Mouse (Mus musculus): ENCODE results near the gene Lyl1. TPM values are rescaled to one million over a fixed set of nuclear protein-coding genes. Genes with fewer than 3 reads are reported as not detected.

The Lyl1 gene
- total and polyA plus RNA-seq, 2 experiments from 2014 or later: 2.5 to 2.7 TPM

DNA sequence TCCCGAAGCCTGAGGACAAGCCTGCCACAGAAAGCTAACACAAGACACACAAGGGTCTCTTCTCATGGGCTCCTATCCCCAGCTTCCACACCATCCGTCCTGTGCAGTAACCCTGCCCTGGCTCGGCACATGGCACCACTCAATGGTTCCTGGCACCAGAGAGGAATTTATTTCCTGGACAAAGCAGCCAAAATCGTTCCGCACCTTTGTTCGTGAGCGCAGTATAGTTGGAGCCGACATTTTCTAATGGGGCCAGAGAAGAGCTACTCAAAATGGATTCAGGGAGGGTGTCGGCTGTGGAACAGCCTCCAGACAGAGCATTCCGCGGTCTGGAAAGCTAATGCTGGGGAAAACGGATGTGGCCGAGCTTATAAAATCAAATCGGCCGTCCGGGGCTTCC, 48.3 kb downstream of the Lyl1 start:
- H3K4me2 ChIP-seq (ENCODE audit: low read depth): peak overlapping the region; percentile 35
- DNase-seq: peak; percentile 45
- H3K9ac ChIP-seq: peak overlapping the region; percentile 47
- no peaks in the 10 kb centered on the region for H3K9me3 ChIP-seq (ENCODE audit: low read length)
- no peak for TF ChIP-seq CTCF (IDR thresholded peaks at IDR 0.05; ENCODE audit: low read depth)
- H3K4me1 ChIP-seq (ENCODE audit: insufficient read depth): peaks cover 23% of the 10 kb centered on the region
- peak; percentile 11; the same call in 1 of the 2 replicates for ATAC-seq
- no peaks in the 10 kb centered on the region for H3K27me3 ChIP-seq (ENCODE audit: insufficient read depth, low read length)
- H3K36me3 ChIP-seq (ENCODE audit: insufficient read depth): peaks cover 6% of the 10 kb centered on the region; the same call in 1 of the 2 replicates
- WGBS: 32% methylated on average over 16 of the region's 16 CpGs
- peak overlapping the region; percentile 75 for H3K27ac ChIP-seq (ENCODE audit: low read depth, low read length)
- H3K4me3 ChIP-seq (ENCODE audit: low read depth, low read length): no peak overlapping the region

DNA sequence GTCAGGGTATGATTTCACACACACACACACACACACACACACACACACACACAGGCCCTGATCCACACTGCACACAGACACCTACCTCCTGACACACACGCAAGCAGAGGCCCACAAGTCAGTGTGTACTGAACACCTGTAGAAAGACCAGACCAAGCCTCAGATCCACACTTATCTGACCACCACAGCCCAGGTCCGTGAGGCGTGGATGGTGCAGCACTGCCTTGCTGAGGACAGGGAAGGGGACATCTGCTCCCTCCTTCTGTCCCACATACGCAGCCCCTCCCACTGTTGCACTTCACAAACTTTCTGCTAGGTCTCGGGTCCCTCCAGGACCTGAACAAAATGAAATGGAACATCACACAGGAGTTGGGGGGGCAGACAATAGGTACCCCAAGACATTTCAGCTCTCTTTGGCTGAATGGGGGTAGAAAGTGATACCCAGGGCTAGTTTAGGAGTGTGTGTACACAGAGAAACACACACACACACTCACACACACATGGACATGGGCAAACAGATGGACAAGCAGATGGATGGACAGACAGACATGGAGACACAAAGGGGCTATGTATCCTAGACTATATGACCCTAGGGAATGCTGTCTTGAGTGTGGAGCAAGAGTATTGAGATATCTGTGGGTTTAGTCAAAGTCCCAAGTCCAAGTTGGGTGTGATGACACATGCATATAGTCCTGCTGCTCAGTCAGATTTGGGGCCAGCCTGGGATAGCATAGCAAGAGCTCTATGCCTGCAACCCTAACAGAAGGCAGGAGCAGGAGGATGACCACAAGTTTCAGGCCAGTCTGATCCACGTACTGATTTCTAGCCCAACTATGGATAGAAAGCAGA, 51.7 kb downstream of the Lyl1 start:
- Histone ChIP-seq H3K9ac (no peak overlapping the region), H3K36me3 (ENCODE audit: insufficient read depth) (peaks cover 12% of the 10 kb centered on the region), H3K4me1 (ENCODE audit: insufficient read depth) (peaks cover 17% of the 10 kb centered on the region), H3K27me3 (ENCODE audit: insufficient read depth, low read length) (no peaks in the 10 kb centered on the region), H3K27ac (ENCODE audit: low read depth, low read length) (peak overlapping the region; percentile 51), H3K4me2 (ENCODE audit: low read depth) (no peak overlapping the region), H3K9me3 (ENCODE audit: low read length) (no peaks in the 10 kb centered on the region), H3K4me3 (ENCODE audit: low read depth, low read length) (no peak overlapping the region)
- DNase-seq: no peak
- 56% methylated on average over 6 of the region's 6 CpGs for WGBS
- no peak for ATAC-seq
- TF ChIP-seq CTCF (IDR thresholded peaks at IDR 0.05; ENCODE audit: low read depth): no peak

Other genes with a start within 250 kb of the Lyl1 start
- 4.8 and 8.5 TPM in 2 replicates for gene Ier2, start 38.6 kb upstream of the Lyl1 start, total RNA-seq (2014; rRNA removed)
- 19.3 and 22.7 TPM in 2 replicates for gene Ier2, start 38.6 kb upstream of the Lyl1 start, polyA plus RNA-seq (2015; fragmentation: Nextera tagmentation; extraction: Ambion mirVana)
- gene Trmt1, start 15.2 kb upstream of the Lyl1 start, total RNA-seq (2014; rRNA removed): 89.5 and 94.8 TPM in 2 replicates
- gene Trmt1, start 15.2 kb upstream of the Lyl1 start, polyA plus RNA-seq (2015; fragmentation: Nextera tagmentation; extraction: Ambion mirVana): 59.8 and 67.5 TPM in 2 replicates
- gene Nacc1, start 13.6 kb upstream of the Lyl1 start, total RNA-seq (2014; rRNA removed): 65.9 and 78.2 TPM in 2 replicates
- gene Nacc1, start 13.6 kb upstream of the Lyl1 start, polyA plus RNA-seq (2015; fragmentation: Nextera tagmentation; extraction: Ambion mirVana): 14.6 and 14.7 TPM in 2 replicates
- gene G430095P16Rik, start 21.6 kb downstream of the Lyl1 start, total RNA-seq (2014; rRNA removed): not detected in 2 replicates
- 0.56 and 1.0 TPM in 2 replicates for gene G430095P16Rik, start 21.6 kb downstream of the Lyl1 start, polyA plus RNA-seq (2015; fragmentation: Nextera tagmentation; extraction: Ambion mirVana)
- gene Nfix, start 98.9 kb downstream of the Lyl1 start, total RNA-seq (2014; rRNA removed): 111 and 116 TPM in 2 replicates
- 347 and 376 TPM in 2 replicates for gene Nfix, start 98.9 kb downstream of the Lyl1 start, polyA plus RNA-seq (2015; fragmentation: Nextera tagmentation; extraction: Ambion mirVana)
- gene Dand5, start 121.4 kb downstream of the Lyl1 start, total RNA-seq (2014; rRNA removed): 4.7 and 6.9 TPM in 2 replicates
- 8.2 and 10.0 TPM in 2 replicates for gene Dand5, start 121.4 kb downstream of the Lyl1 start, polyA plus RNA-seq (2015; fragmentation: Nextera tagmentation; extraction: Ambion mirVana)
- gene Gadd45gip1, start 130.1 kb downstream of the Lyl1 start, total RNA-seq (2014; rRNA removed): 24.7 and 28.7 TPM in 2 replicates
- 36.7 and 40.8 TPM in 2 replicates for gene Gadd45gip1, start 130.1 kb downstream of the Lyl1 start, polyA plus RNA-seq (2015; fragmentation: Nextera tagmentation; extraction: Ambion mirVana)
- gene Rad23a, start 139.2 kb downstream of the Lyl1 start, total RNA-seq (2014; rRNA removed): 32.2 and 55.3 TPM in 2 replicates
- 63.5 and 77.4 TPM in 2 replicates for gene Rad23a, start 139.2 kb downstream of the Lyl1 start, polyA plus RNA-seq (2015; fragmentation: Nextera tagmentation; extraction: Ambion mirVana)
- gene Calr, start 145.5 kb downstream of the Lyl1 start, total RNA-seq (2014; rRNA removed): 470 and 505 TPM in 2 replicates
- gene Calr, start 145.5 kb downstream of the Lyl1 start, polyA plus RNA-seq (2015; fragmentation: Nextera tagmentation; extraction: Ambion mirVana): 354 and 405 TPM in 2 replicates
- 77.1 and 91.2 TPM in 2 replicates for gene Farsa, start 155.5 kb downstream of the Lyl1 start, total RNA-seq (2014; rRNA removed)
- gene Farsa, start 155.5 kb downstream of the Lyl1 start, polyA plus RNA-seq (2015; fragmentation: Nextera tagmentation; extraction: Ambion mirVana): 100 and 103 TPM in 2 replicates
- 27.5 and 32.2 TPM in 2 replicates for gene Syce2, start 170.7 kb downstream of the Lyl1 start, total RNA-seq (2014; rRNA removed)
- 77.9 and 78.2 TPM in 2 replicates for gene Syce2, start 170.7 kb downstream of the Lyl1 start, polyA plus RNA-seq (2015; fragmentation: Nextera tagmentation; extraction: Ambion mirVana)
- 28.9 and 31.5 TPM in 2 replicates for gene Gcdh, start 192.5 kb downstream of the Lyl1 start, total RNA-seq (2014; rRNA removed)
- gene Gcdh, start 192.5 kb downstream of the Lyl1 start, polyA plus RNA-seq (2015; fragmentation: Nextera tagmentation; extraction: Ambion mirVana): 21.3 and 27.5 TPM in 2 replicates
- 0.46 TPM in 1 of 2 replicates, not detected in the other for gene Klf1, start 200.5 kb downstream of the Lyl1 start, total RNA-seq (2014; rRNA removed)
- gene Klf1, start 200.5 kb downstream of the Lyl1 start, polyA plus RNA-seq (2015; fragmentation: Nextera tagmentation; extraction: Ambion mirVana): 0.50 and 0.77 TPM in 2 replicates
- gene Dnase2a, start 207.1 kb downstream of the Lyl1 start, total RNA-seq (2014; rRNA removed): 3.6 and 3.7 TPM in 2 replicates
- 6.3 and 7.1 TPM in 2 replicates for gene Dnase2a, start 207.1 kb downstream of the Lyl1 start, polyA plus RNA-seq (2015; fragmentation: Nextera tagmentation; extraction: Ambion mirVana)
- 39.7 and 57.7 TPM in 2 replicates for gene Mast1, start 235.9 kb downstream of the Lyl1 start, total RNA-seq (2014; rRNA removed)
- gene Mast1, start 235.9 kb downstream of the Lyl1 start, polyA plus RNA-seq (2015; fragmentation: Nextera tagmentation; extraction: Ambion mirVana): 44.2 and 63.8 TPM in 2 replicates
- gene Rtbdn, start 245.5 kb downstream of the Lyl1 start, total RNA-seq (2014; rRNA removed): 4.8 and 10.4 TPM in 2 replicates
- 1.7 and 3.5 TPM in 2 replicates for gene Rtbdn, start 245.5 kb downstream of the Lyl1 start, polyA plus RNA-seq (2015; fragmentation: Nextera tagmentation; extraction: Ambion mirVana)